Mouse (Mus musculus) ES-Bruce4 (cell line): ENCODE results near the gene Rhot1. TPM values are rescaled to one million over a fixed set of nuclear protein-coding genes. Genes with fewer than 3 reads are reported as not detected.
"Not testable (repeated sequence)": the region's sequence is repeated elsewhere in the genome, so short reads cannot be mapped to it uniquely, and the experiment has no call there.

Experiments
- H3K27ac ChIP-seq: 2 replicates; pipeline ENCODE4 v1.5.1; 2012; ENCODE audit warnings: low read length, inconsistent platforms; ENCODE audit not compliant: insufficient read depth
- H3K27me3 ChIP-seq: 2 replicates; pipeline ENCODE4 v1.6.1; 2012; ENCODE audit warnings: mild to moderate bottlenecking, low read length, inconsistent platforms; ENCODE audit not compliant: control insufficient read depth, poor library complexity, insufficient read depth, severe bottlenecking
- H3K36me3 ChIP-seq: 2 replicates; pipeline ENCODE4 v1.6.1; 2012; ENCODE audit warnings: inconsistent platforms, mild to moderate bottlenecking, low read length, moderate library complexity; ENCODE audit not compliant: control insufficient read depth, poor library complexity, insufficient read depth, severe bottlenecking
- H3K4me1 ChIP-seq: one replicate; pipeline ENCODE4 v1.8.1; 2011; ENCODE audit warnings: low read length; ENCODE audit not compliant: control insufficient read depth, insufficient read depth
- H3K4me3 ChIP-seq: 2 replicates; pipeline ENCODE4 v1.5.1; 2011; ENCODE audit warnings: low read depth, mild to moderate bottlenecking, low read length
- H3K9ac ChIP-seq: 2 replicates; pipeline ENCODE4 v1.6.1; 2012; ENCODE audit warnings: low read depth, mild to moderate bottlenecking, inconsistent platforms; ENCODE audit not compliant: poor library complexity, severe bottlenecking
- H3K9me3 ChIP-seq: replicated peaks from 2 replicates; pipeline ENCODE4 v1.6.1; 2012; ENCODE audit warnings: mild to moderate bottlenecking, low read length, inconsistent platforms; ENCODE audit not compliant: control insufficient read depth, poor library complexity, insufficient read depth, severe bottlenecking
- CTCF ChIP-seq: IDR thresholded peaks from one replicate; pipeline ENCODE4 v1.8.1; 2011; ENCODE audit warnings: low read depth, low read length
- EP300 ChIP-seq: IDR thresholded peaks from 2 replicates; pipeline ENCODE4 v1.6.1; 2011; ENCODE audit warnings: low read depth, low read length; ENCODE audit not compliant: insufficient read depth
- POLR2A ChIP-seq: IDR thresholded peaks from one replicate; pipeline ENCODE4 v1.8.1; 2011; ENCODE audit warnings: low read length; ENCODE audit not compliant: insufficient read depth
- polyA plus RNA-seq: library from polyadenylated mRNA; stranded (reverse); fragments of >200 nt; gene quantifications from 2 replicates; pipeline ENCODE4 v1.2.4, GENCODE M21; 2011; ENCODE audit warnings: low read depth; ENCODE audit not compliant: missing spikeins, insufficient read depth, insufficient read length

Gene Rhot1
- polyA plus RNA-seq, 1 experiment: 52.5 TPM

GRCm38 (mm10) chr11:80212282-80212681 lies 3.5 kb downstream of the Rhot1 start:
- no peaks in the 10 kb centered on the region for H3K27me3 ChIP-seq
- H3K27ac ChIP-seq: no peak overlapping the region
- H3K9ac ChIP-seq: no peak overlapping the region
- H3K9me3 ChIP-seq: no peaks in the 10 kb centered on the region
- TF ChIP-seq CTCF (no peak), POLR2A (no peak), EP300 (no peak)
- no peaks in the 10 kb centered on the region for H3K4me1 ChIP-seq
- no peak overlapping the region for H3K4me3 ChIP-seq
- peaks cover 3% of the 10 kb centered on the region for H3K36me3 ChIP-seq

- peaks cover 6% of the 10 kb centered on the region for H3K36me3 ChIP-seq
Observed at GRCm38 (mm10) chr11:80215291-80215690, 6.5 kb downstream of the Rhot1 start.

GRCm38 (mm10) chr11:80218657-80219293 lies 10.0 kb downstream of the Rhot1 start:
- H3K4me3 ChIP-seq: no peak overlapping the region
- TF ChIP-seq EP300: no peak
- TF ChIP-seq CTCF: no peak
- no peak for TF ChIP-seq POLR2A
- peaks cover 10% of the 10 kb centered on the region for H3K36me3 ChIP-seq

More at GRCm38 (mm10) chr11:80215291-80215690, 6.5 kb downstream of the Rhot1 start:
- Histone ChIP-seq H3K4me3 (no peak overlapping the region), H3K9me3 (no peaks in the 10 kb centered on the region), H3K27me3 (no peaks in the 10 kb centered on the region), H3K9ac (no peak overlapping the region), H3K27ac (no peak overlapping the region), H3K4me1 (no peaks in the 10 kb centered on the region)
- TF ChIP-seq CTCF (no peak), EP300 (no peak), POLR2A (no peak)

GRCm38 (mm10) chr11:80230066-80230465 lies 21.2 kb downstream of the Rhot1 start:
- peaks cover 21% of the 10 kb centered on the region for H3K36me3 ChIP-seq
- H3K9me3 ChIP-seq, H3K4me3 ChIP-seq, H3K9ac ChIP-seq, H3K27ac ChIP-seq, H3K27me3 ChIP-seq, H3K4me1 ChIP-seq: not testable (repeated sequence)

More at GRCm38 (mm10) chr11:80218657-80219293, 10.0 kb downstream of the Rhot1 start:
- Histone ChIP-seq H3K27ac (no peak overlapping the region), H3K27me3 (no peaks in the 10 kb centered on the region), H3K9ac (no peak overlapping the region), H3K9me3 (no peaks in the 10 kb centered on the region), H3K4me1 (no peaks in the 10 kb centered on the region)

GRCm38 (mm10) chr11:80237278-80237677 lies 28.5 kb downstream of the Rhot1 start:
- no peak overlapping the region for H3K27ac ChIP-seq
- no peaks in the 10 kb centered on the region for H3K4me1 ChIP-seq
- TF ChIP-seq POLR2A (no peak), CTCF (no peak), EP300 (no peak)
- no peak overlapping the region for H3K9ac ChIP-seq
- no peaks in the 10 kb centered on the region for H3K27me3 ChIP-seq
- no peak overlapping the region for H3K4me3 ChIP-seq
- peaks cover 20% of the 10 kb centered on the region for H3K36me3 ChIP-seq
- H3K9me3 ChIP-seq: no peaks in the 10 kb centered on the region

- H3K36me3 ChIP-seq: peaks cover 19% of the 10 kb centered on the region
- TF ChIP-seq CTCF (no peak), EP300 (no peak), POLR2A (no peak)
- no peaks in the 10 kb centered on the region for H3K4me1 ChIP-seq
- H3K9ac ChIP-seq: no peak overlapping the region
- no peak overlapping the region for H3K4me3 ChIP-seq
- H3K27ac ChIP-seq: no peak overlapping the region
- no peaks in the 10 kb centered on the region for H3K27me3 ChIP-seq
- H3K9me3 ChIP-seq: no peaks in the 10 kb centered on the region
Observed at GRCm38 (mm10) chr11:80238306-80238705, 29.5 kb downstream of the Rhot1 start.
